Mouse (Mus musculus): ENCODE measurements around the gene Abr.

DNA sequence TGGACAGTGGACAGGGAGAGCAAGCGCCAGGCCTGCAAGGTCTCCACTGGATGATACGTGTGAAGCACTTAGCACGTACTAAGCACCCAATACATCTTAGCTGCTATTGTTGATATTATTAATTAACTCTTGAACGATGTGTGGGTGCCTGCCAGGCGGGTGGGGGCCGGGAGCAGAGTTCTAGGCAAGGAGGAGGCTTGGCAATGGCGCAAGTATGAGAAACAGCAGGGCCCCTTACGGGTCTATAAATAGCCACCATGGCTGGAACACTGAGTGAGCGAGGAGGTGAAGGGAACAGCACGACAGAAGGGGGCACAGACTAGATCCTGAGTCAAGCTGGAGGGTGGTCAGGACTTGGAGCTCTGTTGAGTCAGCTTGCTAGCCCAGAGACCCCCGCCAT lies 107.0 kb downstream of the Abr start:
- TF ChIP-seq CTCF (IDR thresholded peaks at IDR 0.05; ENCODE audit: extremely low read depth, insufficient read length, insufficient replicate concordance, low read depth, low read length) (no peak), POLR2A (IDR thresholded peaks at IDR 0.05; ENCODE audit: low read depth, low read length) (no peak)
